Mouse (Mus musculus) stomach, postnatal 0 days (tissue): ENCODE measurements around the gene Jazf1. TPM values are rescaled to one million over a fixed set of nuclear protein-coding genes. Genes with fewer than 3 reads are reported as not detected.

Source experiments
- ATAC-seq: fragments of 200-750 bp; cut with Nextera tagmentation; 2 replicates; pipeline ENCODE4 v1.8.0; 2017; ENCODE audit not compliant: low FRiP score, low TSS enrichment
- DNase-seq: peaks from one replicate; pipeline ENCODE4 v3.0.0-alpha.2; 2016; ENCODE audit warnings: low spot score
- H3K27ac ChIP-seq: fragments of 300-500 bp; sonication (generic); replicated peaks from 2 replicates; pipeline ENCODE4 v1.5.1; 2014; ENCODE audit warnings: mild to moderate bottlenecking, control low read depth
- H3K27me3 ChIP-seq: fragments of 300-500 bp; sonication (generic); 2 replicates; pipeline ENCODE4 v1.6.1; 2014; ENCODE audit warnings: low read length; ENCODE audit not compliant: control insufficient read depth, insufficient read depth
- H3K36me3 ChIP-seq: fragments of 300-500 bp; sonication (generic); 2 replicates; pipeline ENCODE4 v1.6.1; 2014; ENCODE audit warnings: low read length, mixed read lengths; ENCODE audit not compliant: control insufficient read depth, insufficient read depth
- H3K4me1 ChIP-seq: fragments of 300-500 bp; sonication (generic); replicated peaks from 2 replicates; pipeline ENCODE4 v1.6.1; 2014; ENCODE audit warnings: antibody characterized with exemption; ENCODE audit not compliant: control insufficient read depth, insufficient read depth
- H3K4me2 ChIP-seq: fragments of 300-500 bp; sonication (generic); replicated peaks from 2 replicates; pipeline ENCODE4 v1.6.1; 2014; ENCODE audit warnings: low read depth, mild to moderate bottlenecking, control low read depth, moderate library complexity
- H3K4me3 ChIP-seq: fragments of 300-500 bp; sonication (generic); 2 replicates; pipeline ENCODE4 v1.5.1; 2014; ENCODE audit warnings: low read depth, low read length, control low read depth
- H3K9ac ChIP-seq: fragments of 300-500 bp; sonication (generic); 2 replicates; pipeline ENCODE4 v1.6.1; 2014; ENCODE audit warnings: mild to moderate bottlenecking, low read length, control low read depth, mixed read lengths
- H3K9me3 ChIP-seq: fragments of 300-500 bp; sonication (generic); 2 replicates; pipeline ENCODE4 v1.6.1; 2016; ENCODE audit warnings: low read length; ENCODE audit not compliant: control insufficient read depth
- CTCF ChIP-seq: IDR thresholded peaks from 2 replicates; pipeline ENCODE4 v1.5.1; 2016; ENCODE audit warnings: antibody characterized with exemption, low read depth, mild to moderate bottlenecking, moderate library complexity
- EP300 ChIP-seq: optimal IDR thresholded peaks from 2 replicates; pipeline ENCODE3; 2016; ENCODE audit warnings: antibody characterized with exemption
- WGBS: fragments of 180-500 bp; shearing (Covaris S2); extraction: QIAGEN DNeasy Blood & Tissue Kit; methylation state at CpG from one replicate; pipeline ENCODE4 v1.1.7; 2014; 5-methylcytosine and 5-hydroxymethylcytosine counted together
- polyA plus RNA-seq: library from polyadenylated mRNA; unstranded; fragments of >200 nt; fragmentation: Nextera tagmentation; extraction: Ambion mirVana; gene quantifications from 2 replicates; pipeline ENCODE4 v1.2.1, GENCODE M21; 2015

The Jazf1 gene
- polyA plus RNA-seq, 1 experiment from 2014 or later: 5.1 TPM

GRCm38 (mm10) chr6:53045501-53045900 is 22.9 kb downstream of the Jazf1 start:
- no peak for DNase-seq
- TF ChIP-seq CTCF (no peak), EP300 (no peak)
- Histone ChIP-seq H3K27me3 (no peaks in the 10 kb centered on the region), H3K9me3 (no peaks in the 10 kb centered on the region), H3K36me3 (no peaks in the 10 kb centered on the region), H3K27ac (no peak overlapping the region), H3K9ac (no peak overlapping the region), H3K4me1 (no peaks in the 10 kb centered on the region), H3K4me2 (no peak overlapping the region), H3K4me3 (no peak overlapping the region)
- ATAC-seq: no peak
- WGBS: 87% methylated on average over 2 of the region's 2 CpGs

- no peak for ATAC-seq
- no peaks in the 10 kb centered on the region for H3K27me3 ChIP-seq
- 52% methylated on average over 3 of the region's 3 CpGs for WGBS
Measured at GRCm38 (mm10) chr6:53038176-53038575, 30.3 kb downstream of the Jazf1 start.

GRCm38 (mm10) chr6:53034362-53035011 is 33.9 kb downstream of the Jazf1 start:
- Histone ChIP-seq H3K36me3 (no peaks in the 10 kb centered on the region), H3K27me3 (no peaks in the 10 kb centered on the region), H3K4me3 (no peak overlapping the region), H3K4me2 (no peak overlapping the region), H3K27ac (no peak overlapping the region), H3K4me1 (no peaks in the 10 kb centered on the region), H3K9ac (no peak overlapping the region), H3K9me3 (no peaks in the 10 kb centered on the region)
- 65% methylated on average over 6 of the region's 6 CpGs for WGBS
- DNase-seq: no peak
- TF ChIP-seq EP300 (no peak), CTCF (no peak)
- no peak for ATAC-seq

More at GRCm38 (mm10) chr6:53038176-53038575, 30.3 kb downstream of the Jazf1 start:
- no peaks in the 10 kb centered on the region for H3K9me3 ChIP-seq
- H3K4me2 ChIP-seq: no peak overlapping the region
- TF ChIP-seq EP300 (no peak), CTCF (no peak)
- no peaks in the 10 kb centered on the region for H3K4me1 ChIP-seq
- no peaks in the 10 kb centered on the region for H3K36me3 ChIP-seq
- H3K9ac ChIP-seq: no peak overlapping the region
- no peak overlapping the region for H3K27ac ChIP-seq
- DNase-seq: no peak
- H3K4me3 ChIP-seq: no peak overlapping the region

- no peaks in the 10 kb centered on the region for H3K9me3 ChIP-seq
- H3K4me1 ChIP-seq: no peaks in the 10 kb centered on the region
- 72% methylated on average over 4 of the region's 4 CpGs for WGBS
- TF ChIP-seq EP300 (no peak), CTCF (peak; percentile 69)
- no peaks in the 10 kb centered on the region for H3K36me3 ChIP-seq
- no peak overlapping the region for H3K9ac ChIP-seq
- H3K27me3 ChIP-seq: no peaks in the 10 kb centered on the region
- H3K27ac ChIP-seq: no peak overlapping the region
- H3K4me3 ChIP-seq: no peak overlapping the region
- ATAC-seq: no peak
- H3K4me2 ChIP-seq: no peak overlapping the region
- peak; percentile 40 for DNase-seq
Measured at GRCm38 (mm10) chr6:53032730-53033484, 35.5 kb downstream of the Jazf1 start.

GRCm38 (mm10) chr6:53022069-53022468 is 46.4 kb downstream of the Jazf1 start:
- no peak for ATAC-seq

GRCm38 (mm10) chr6:53021081-53021480 is 47.4 kb downstream of the Jazf1 start:
- H3K9me3 ChIP-seq: no peaks in the 10 kb centered on the region
- no peak overlapping the region for H3K9ac ChIP-seq
- DNase-seq: no peak
- H3K4me1 ChIP-seq: no peaks in the 10 kb centered on the region
- no peak overlapping the region for H3K4me2 ChIP-seq
- TF ChIP-seq CTCF: peak; percentile 41
- no peak for TF ChIP-seq EP300
- no peak overlapping the region for H3K27ac ChIP-seq
- H3K36me3 ChIP-seq: no peaks in the 10 kb centered on the region
- no peak overlapping the region for H3K4me3 ChIP-seq
- no peaks in the 10 kb centered on the region for H3K27me3 ChIP-seq
- WGBS: 52% methylated on average over 2 of the region's 2 CpGs
- no peak for ATAC-seq

More at GRCm38 (mm10) chr6:53022069-53022468, 46.4 kb downstream of the Jazf1 start:
- no peaks in the 10 kb centered on the region for H3K4me1 ChIP-seq
- no peak overlapping the region for H3K9ac ChIP-seq
- H3K36me3 ChIP-seq: no peaks in the 10 kb centered on the region
- no peak for DNase-seq
- no peak overlapping the region for H3K4me2 ChIP-seq
- no peak overlapping the region for H3K4me3 ChIP-seq
- H3K27me3 ChIP-seq: no peaks in the 10 kb centered on the region
- no peak overlapping the region for H3K27ac ChIP-seq
- no peaks in the 10 kb centered on the region for H3K9me3 ChIP-seq
- 96% methylated on average over 2 of the region's 2 CpGs for WGBS
- TF ChIP-seq EP300: no peak
